Mouse (Mus musculus) intestine, embryonic 15.5 days (tissue): ENCODE data around the gene Plac9a. TPM values are rescaled to one million over a fixed set of nuclear protein-coding genes. Genes with fewer than 3 reads are reported as not detected.
A peak's percentile ranks its signal among the peaks of the same experiment; 100 is the strongest.
"Not testable (repeated sequence)": the region's sequence is repeated elsewhere in the genome, so short reads cannot be mapped to it uniquely, and the experiment has no call there.

Experiments used
- ATAC-seq: fragments of 200-750 bp; cut with Nextera tagmentation; 2 replicates; pipeline ENCODE4 v1.8.0; 2017; ENCODE audit warnings: moderate TSS enrichment, moderate library complexity
- H3K27ac ChIP-seq: fragments of 300-500 bp; sonication (generic); 2 replicates; pipeline ENCODE4 v1.5.1; 2015; ENCODE audit warnings: mild to moderate bottlenecking, inconsistent platforms
- H3K27me3 ChIP-seq: fragments of 300-500 bp; sonication (generic); replicated peaks from 2 replicates; pipeline ENCODE4 v1.6.1; 2015; ENCODE audit warnings: inconsistent platforms
- H3K36me3 ChIP-seq: fragments of 300-500 bp; sonication (generic); 2 replicates; pipeline ENCODE4 v1.6.1; 2015; ENCODE audit warnings: inconsistent platforms
- H3K4me1 ChIP-seq: fragments of 300-500 bp; sonication (generic); replicated peaks from 2 replicates; pipeline ENCODE4 v1.6.1; 2015; ENCODE audit warnings: inconsistent platforms
- H3K4me2 ChIP-seq: fragments of 300-500 bp; sonication (generic); replicated peaks from 2 replicates; pipeline ENCODE4 v1.6.1; 2015; ENCODE audit warnings: mild to moderate bottlenecking, inconsistent platforms
- H3K4me3 ChIP-seq: fragments of 300-500 bp; sonication (generic); replicated peaks from 2 replicates; pipeline ENCODE4 v1.5.1; 2015; ENCODE audit warnings: inconsistent platforms
- H3K9ac ChIP-seq: fragments of 300-500 bp; sonication (generic); 2 replicates; pipeline ENCODE4 v1.6.1; 2015; ENCODE audit warnings: inconsistent platforms
- H3K9me3 ChIP-seq: fragments of 300-500 bp; sonication (generic); 2 replicates; pipeline ENCODE4 v1.6.1; 2016; ENCODE audit warnings: inconsistent platforms
- WGBS: fragments of 180-500 bp; shearing (Covaris S2); methylation state at CpG from one replicate; pipeline ENCODE4 v1.1.7; 2015; 5-methylcytosine and 5-hydroxymethylcytosine counted together
- polyA plus RNA-seq: library from polyadenylated mRNA; unstranded; fragments of >200 nt; fragmentation: Nextera tagmentation; extraction: Ambion mirVana; gene quantifications from 2 replicates; pipeline ENCODE4 v1.2.1, GENCODE M21; 2015

The Plac9a gene
- polyA plus RNA-seq, 1 experiment from 2014 or later = not detected

DNA sequence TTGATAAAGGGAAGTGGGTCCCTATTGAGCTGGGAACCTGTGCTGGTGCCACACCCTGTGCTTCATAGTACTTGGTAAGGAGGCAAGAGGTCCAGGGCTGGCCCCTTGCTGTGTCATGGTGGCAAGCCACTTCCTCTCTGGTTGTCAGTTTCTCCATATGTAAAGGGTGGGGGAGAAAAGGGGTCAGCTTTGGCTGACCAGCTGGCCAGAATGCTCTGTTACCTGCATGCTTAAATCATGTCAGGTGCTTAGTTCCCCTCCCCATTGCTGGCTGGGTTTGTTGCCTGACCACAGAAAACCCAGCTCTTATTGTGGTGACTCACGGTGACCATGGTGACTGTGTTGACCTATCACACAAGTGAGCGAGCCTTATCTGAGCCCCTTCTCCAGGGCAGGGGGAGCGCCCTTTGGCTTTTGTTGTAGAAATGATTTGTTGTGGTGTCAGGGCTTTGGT is 45.7 kb downstream of the Plac9a start:
- peak; percentile 60 for ATAC-seq
- Histone ChIP-seq H3K4me1 (peaks cover 34% of the 10 kb centered on the region), H3K9ac (no peak overlapping the region), H3K4me2 (0 out of 2 replicates have a peak overlapping the region, but pooled peaks have one; percentile 11), H3K36me3 (no peaks in the 10 kb centered on the region), H3K4me3 (no peak overlapping the region), H3K9me3 (no peaks in the 10 kb centered on the region), H3K27me3 (no peaks in the 10 kb centered on the region), H3K27ac (no peak overlapping the region)
- WGBS = 52% methylated on average over 3 of the region's 3 CpGs

DNA sequence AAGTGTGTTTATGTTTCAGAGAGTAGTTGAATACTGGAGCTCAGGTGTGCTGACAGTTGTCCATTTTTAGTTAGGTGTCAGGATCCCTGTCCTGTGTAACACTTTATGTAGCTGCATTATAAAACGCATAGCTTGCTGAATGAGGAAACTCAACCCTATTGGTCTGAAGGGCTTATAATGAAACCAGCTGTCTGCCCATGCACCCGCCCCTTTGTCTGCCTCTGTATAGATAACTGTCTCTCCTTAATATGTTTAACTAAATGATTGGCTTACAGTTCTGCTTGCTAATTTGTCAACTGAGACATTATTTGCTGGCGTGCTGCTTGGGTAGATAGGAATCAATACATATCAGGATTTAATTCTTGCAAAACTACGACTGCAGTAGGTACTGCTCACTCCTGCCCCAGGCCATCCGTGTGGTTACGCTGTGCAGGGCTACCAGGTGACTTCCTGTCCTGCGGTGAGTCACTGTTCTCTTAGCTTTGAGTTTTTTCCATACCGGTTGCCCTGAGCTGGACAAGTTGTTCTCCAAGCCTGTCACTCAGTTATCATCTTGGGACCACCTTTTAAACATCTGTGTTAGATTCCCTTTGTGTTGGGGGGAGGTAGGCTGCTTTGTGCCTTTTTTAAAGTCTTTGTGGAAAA is 47.5 kb downstream of the Plac9a start:
- Histone ChIP-seq H3K4me3 (no peak overlapping the region), H3K27me3 (no peaks in the 10 kb centered on the region), H3K4me1 (peaks cover 34% of the 10 kb centered on the region), H3K27ac (no peak overlapping the region), H3K9me3 (no peaks in the 10 kb centered on the region), H3K9ac (no peak overlapping the region), H3K4me2 (no peak overlapping the region), H3K36me3 (no peaks in the 10 kb centered on the region)
- 41% methylated on average over 8 of the region's 8 CpGs for WGBS
- peak; percentile 34; the same call in 1 of the 2 replicates for ATAC-seq

DNA sequence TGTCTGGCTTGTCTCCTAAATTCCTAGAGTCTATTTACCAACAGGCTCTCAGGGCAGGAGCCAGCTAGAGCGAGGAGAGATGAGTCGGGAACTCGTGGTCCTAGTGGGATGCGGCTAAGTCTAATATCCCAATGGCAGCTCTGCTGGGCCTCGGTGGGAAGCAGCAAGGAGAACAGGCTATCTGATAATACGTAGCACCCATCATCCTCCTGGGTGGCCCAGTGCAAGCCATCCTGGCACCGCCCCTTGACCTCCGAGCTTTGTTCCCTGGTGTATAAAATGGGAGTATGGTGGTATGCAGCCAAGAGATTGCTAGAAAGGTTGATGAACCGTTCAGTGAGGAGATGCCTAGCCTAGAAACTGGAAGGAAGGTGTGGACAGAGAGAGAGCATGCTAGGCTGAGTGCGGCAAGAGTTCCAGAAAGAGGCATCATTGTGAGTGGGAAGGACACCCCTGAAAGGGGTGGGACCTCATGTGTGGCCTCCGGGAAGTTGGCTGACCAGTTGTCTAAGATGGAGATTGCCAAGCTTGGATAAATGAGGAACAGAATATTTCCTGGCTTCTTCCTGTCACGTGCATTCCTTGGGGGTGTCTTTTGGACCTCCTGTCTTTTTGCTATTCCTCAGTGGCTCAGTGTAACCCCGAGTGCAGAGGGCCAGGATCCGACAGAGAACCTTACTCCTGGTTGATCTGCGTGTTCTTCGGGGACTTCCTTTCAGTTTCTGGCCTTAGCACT is 49.0 kb downstream of the Plac9a start:
- WGBS = 88% methylated on average over 16 of the region's 16 CpGs
- no peak overlapping the region for H3K4me3 ChIP-seq
- no peaks in the 10 kb centered on the region for H3K36me3 ChIP-seq
- H3K4me1 ChIP-seq = peaks cover 34% of the 10 kb centered on the region
- no peak overlapping the region for H3K27ac ChIP-seq
- H3K4me2 ChIP-seq = no peak overlapping the region
- ATAC-seq = no peak
- H3K27me3 ChIP-seq = no peaks in the 10 kb centered on the region
- H3K9me3 ChIP-seq = no peaks in the 10 kb centered on the region
- no peak overlapping the region for H3K9ac ChIP-seq

DNA sequence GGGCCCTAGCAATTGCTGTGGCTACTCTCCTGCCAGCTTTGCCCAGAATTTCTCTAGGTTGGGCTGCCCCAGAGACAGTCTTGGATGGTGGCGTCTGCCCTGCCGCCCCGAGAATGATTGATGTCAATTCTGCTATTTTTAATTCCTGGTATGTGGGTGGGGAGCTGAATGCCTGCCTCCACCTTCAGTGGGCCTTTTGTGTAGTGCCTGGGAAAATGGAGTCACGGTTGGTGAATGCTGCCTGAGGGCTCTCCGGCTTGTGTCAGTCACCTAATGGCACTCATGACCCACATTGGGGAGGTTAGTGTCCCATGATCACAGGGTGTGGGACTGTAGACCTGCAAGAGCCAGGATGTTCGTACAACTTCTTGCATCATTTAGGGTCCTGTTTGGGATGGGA is 49.6 kb downstream of the Plac9a start:
- Histone ChIP-seq H3K9ac (no peak overlapping the region), H3K4me1 (peaks cover 34% of the 10 kb centered on the region), H3K4me3 (no peak overlapping the region), H3K36me3 (no peaks in the 10 kb centered on the region), H3K27me3 (no peaks in the 10 kb centered on the region), H3K27ac (no peak overlapping the region), H3K4me2 (no peak overlapping the region), H3K9me3 (no peaks in the 10 kb centered on the region)
- WGBS = 71% methylated on average over 6 of the region's 6 CpGs
- ATAC-seq = no peak

DNA sequence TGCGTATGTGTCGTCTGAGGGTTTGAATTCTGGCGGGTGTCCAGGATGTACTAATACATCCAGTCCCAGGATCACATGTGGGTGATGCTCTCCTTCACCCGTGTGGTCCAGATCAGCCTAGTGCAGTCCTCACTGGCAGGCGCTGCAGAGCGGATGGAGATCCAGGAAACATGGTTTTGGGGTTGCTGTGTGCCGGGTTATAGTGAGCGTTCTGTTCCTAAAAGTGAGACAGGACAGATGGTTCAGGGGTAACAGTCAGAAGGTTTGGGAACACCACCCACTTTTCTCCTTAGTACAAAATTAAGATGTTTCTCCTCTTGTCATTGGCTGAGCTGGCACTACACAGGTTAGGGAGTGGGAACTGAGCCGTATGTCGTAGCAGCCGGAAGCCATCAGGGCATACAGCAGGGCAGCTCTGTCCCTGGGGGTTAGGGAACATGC is 50.8 kb downstream of the Plac9a start:
- H3K36me3 ChIP-seq = no peaks in the 10 kb centered on the region
- H3K27me3 ChIP-seq = no peaks in the 10 kb centered on the region
- H3K4me3 ChIP-seq = no peak overlapping the region
- no peak for ATAC-seq
- H3K9ac ChIP-seq = no peak overlapping the region
- peaks cover 28% of the 10 kb centered on the region for H3K4me1 ChIP-seq
- WGBS = 73% methylated on average over 11 of the region's 11 CpGs
- H3K9me3 ChIP-seq = no peaks in the 10 kb centered on the region
- H3K4me2 ChIP-seq = no peak overlapping the region
- H3K27ac ChIP-seq = no peak overlapping the region

DNA sequence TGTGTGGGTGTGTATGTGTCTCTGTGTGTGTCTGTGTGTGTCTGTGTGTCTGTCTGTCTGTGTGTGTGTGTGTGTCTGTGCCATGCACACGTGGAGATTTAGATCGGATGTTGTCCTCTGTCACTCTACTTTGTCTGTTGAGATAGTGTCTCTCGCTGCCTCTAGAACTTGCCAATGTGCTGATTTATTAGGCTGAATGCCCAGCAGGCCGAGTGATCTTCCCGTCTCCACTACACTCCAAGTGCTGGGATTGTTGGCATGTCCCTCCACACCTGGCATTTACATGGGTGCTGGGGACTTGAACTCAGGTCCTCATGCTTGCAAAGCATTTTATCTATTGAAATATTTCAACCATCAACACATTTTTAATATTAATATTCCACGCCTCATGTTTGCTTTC is 51.7 kb downstream of the Plac9a start:
- no peak overlapping the region for H3K27ac ChIP-seq
- peaks cover 30% of the 10 kb centered on the region for H3K4me1 ChIP-seq
- H3K9me3 ChIP-seq = no peaks in the 10 kb centered on the region
- no peak overlapping the region for H3K4me3 ChIP-seq
- H3K9ac ChIP-seq = no peak overlapping the region
- ATAC-seq = no peak
- H3K4me2 ChIP-seq = no peak overlapping the region
- 77% methylated on average over 6 of the region's 6 CpGs for WGBS
- H3K27me3 ChIP-seq = no peaks in the 10 kb centered on the region
- no peaks in the 10 kb centered on the region for H3K36me3 ChIP-seq

DNA sequence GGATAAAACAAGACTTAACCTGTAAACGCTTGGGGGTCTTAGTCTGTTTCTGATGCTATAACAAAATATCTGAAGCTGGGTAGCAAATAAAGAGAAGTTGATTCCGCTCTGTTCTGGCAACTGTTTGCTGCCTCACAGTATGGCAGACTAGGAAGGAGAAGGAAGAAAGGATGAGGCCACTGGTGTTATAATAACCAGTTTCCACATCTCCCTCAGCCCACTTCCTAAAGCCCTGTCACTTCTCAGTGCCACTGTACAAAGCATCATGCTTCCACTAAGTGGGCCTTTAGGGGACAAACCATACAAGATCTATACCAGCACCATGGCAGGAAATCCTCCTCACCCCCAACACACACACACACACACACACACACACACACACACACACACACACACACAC is 52.5 kb downstream of the Plac9a start:
- no peaks in the 10 kb centered on the region for H3K27me3 ChIP-seq
- no peak overlapping the region for H3K9ac ChIP-seq
- peaks cover 27% of the 10 kb centered on the region for H3K4me1 ChIP-seq
- H3K36me3 ChIP-seq = no peaks in the 10 kb centered on the region
- H3K27ac ChIP-seq = no peak overlapping the region
- WGBS = 91% methylated on average over 2 of the region's 2 CpGs
- no peaks in the 10 kb centered on the region for H3K9me3 ChIP-seq
- no peak overlapping the region for H3K4me3 ChIP-seq
- no peak for ATAC-seq
- no peak overlapping the region for H3K4me2 ChIP-seq

DNA sequence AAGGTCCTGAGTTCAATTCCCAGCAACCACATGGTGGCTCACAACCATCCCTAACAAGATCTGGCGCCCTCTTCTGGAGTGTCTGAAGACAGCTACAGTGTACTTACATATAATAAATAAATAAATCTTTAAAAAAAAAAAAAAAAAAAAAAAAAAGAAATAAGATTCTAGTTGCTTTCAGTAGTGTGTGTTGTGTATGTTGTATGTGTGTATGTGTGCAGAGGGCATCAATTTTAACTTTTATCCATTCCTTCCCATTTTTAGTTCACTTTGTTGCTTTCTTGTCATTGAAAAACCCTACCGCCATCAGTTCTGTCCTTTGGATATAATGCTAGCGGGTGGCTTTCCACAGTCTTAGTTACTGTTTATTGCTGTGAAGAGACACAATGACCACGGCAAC is 54.2 kb downstream of the Plac9a start:
- 92% methylated on average over 3 of the region's 4 CpGs for WGBS
- not testable (repeated sequence) for H3K27me3 ChIP-seq, H3K9ac ChIP-seq, H3K27ac ChIP-seq, H3K4me2 ChIP-seq, ATAC-seq, H3K9me3 ChIP-seq, H3K4me3 ChIP-seq, H3K36me3 ChIP-seq
- peaks cover 19% of the 10 kb centered on the region for H3K4me1 ChIP-seq

DNA sequence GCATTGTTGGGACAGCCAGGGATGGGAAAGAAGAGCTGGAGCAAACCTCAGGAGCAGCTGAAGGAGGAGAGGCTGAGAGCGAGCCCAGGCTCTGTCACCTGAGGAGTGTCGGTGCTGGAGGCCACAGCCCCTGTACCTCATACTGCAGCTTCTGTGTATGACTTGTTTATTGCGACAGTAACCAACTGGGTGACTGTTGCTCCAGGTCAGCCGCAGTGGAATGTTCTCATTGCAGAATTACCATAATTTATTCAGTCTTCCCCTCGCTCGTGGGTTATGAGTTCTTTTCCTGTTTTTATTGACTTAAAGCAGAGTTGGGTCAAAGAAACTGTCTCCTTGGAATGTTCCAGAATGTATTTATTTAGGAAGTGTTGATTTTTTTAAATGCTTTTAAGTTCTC is 54.7 kb downstream of the Plac9a start:
- Histone ChIP-seq H3K4me3 (no peak overlapping the region), H3K9ac (no peak overlapping the region), H3K4me1 (peaks cover 18% of the 10 kb centered on the region), H3K4me2 (no peak overlapping the region), H3K9me3 (no peaks in the 10 kb centered on the region), H3K27ac (no peak overlapping the region), H3K36me3 (no peaks in the 10 kb centered on the region), H3K27me3 (no peaks in the 10 kb centered on the region)
- no peak for ATAC-seq
- WGBS = 73% methylated on average over 6 of the region's 6 CpGs

DNA sequence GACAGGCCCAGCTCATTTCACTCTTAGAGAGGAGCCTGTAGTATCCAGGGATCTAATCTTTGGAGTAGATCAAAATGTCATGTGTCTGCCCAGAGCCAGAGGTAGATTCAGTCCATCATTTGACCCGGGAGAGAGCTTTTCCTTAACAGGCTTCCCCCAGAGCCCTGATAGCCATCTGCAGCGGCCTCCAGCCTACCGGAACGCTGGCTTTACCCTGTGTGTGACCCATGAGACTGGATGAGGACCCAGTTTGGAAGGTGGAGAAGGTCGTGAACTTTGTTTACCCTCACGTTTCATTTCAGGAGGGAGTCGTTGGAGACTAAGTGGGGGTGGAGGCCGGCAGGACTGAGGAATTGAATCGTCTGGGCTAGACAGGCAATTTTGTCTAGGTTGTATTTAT is 55.2 kb downstream of the Plac9a start:
- H3K9ac ChIP-seq = no peak overlapping the region
- H3K36me3 ChIP-seq = no peaks in the 10 kb centered on the region
- no peaks in the 10 kb centered on the region for H3K9me3 ChIP-seq
- no peak overlapping the region for H3K4me3 ChIP-seq
- no peak overlapping the region for H3K27ac ChIP-seq
- 27% methylated on average over 9 of the region's 9 CpGs for WGBS
- no peak overlapping the region for H3K4me2 ChIP-seq
- H3K4me1 ChIP-seq = peaks cover 16% of the 10 kb centered on the region
- H3K27me3 ChIP-seq = no peaks in the 10 kb centered on the region
- ATAC-seq = no peak

DNA sequence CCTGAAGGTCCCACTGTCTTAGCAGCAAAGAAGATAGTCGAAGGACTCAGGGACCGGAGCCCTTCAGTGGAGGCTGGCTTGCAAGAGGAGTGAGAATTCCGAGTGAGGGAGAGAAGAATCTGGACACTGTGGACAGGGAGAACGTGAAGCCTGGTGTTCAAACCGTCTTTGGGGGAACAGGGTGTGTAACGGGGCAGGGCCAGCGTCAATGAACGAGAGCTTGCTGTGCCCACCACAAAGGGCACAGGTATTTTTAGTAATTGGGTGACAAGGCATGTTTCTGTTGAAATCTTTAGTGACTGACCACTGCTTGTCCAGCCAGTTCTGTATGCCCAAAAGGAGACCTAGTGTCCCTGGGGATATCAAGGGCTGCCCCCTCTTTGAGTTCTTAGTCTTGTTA is 56.4 kb downstream of the Plac9a start:
- no peaks in the 10 kb centered on the region for H3K36me3 ChIP-seq
- no peaks in the 10 kb centered on the region for H3K27me3 ChIP-seq
- H3K9ac ChIP-seq = no peak overlapping the region
- H3K27ac ChIP-seq = 0 out of 2 replicates have a peak overlapping the region, but pooled peaks have one; percentile 7
- ATAC-seq = no peak
- no peaks in the 10 kb centered on the region for H3K9me3 ChIP-seq
- peak overlapping the region; percentile 20 for H3K4me2 ChIP-seq
- WGBS = 67% methylated on average over 8 of the region's 8 CpGs
- H3K4me1 ChIP-seq = peaks cover 16% of the 10 kb centered on the region
- H3K4me3 ChIP-seq = no peak overlapping the region

DNA sequence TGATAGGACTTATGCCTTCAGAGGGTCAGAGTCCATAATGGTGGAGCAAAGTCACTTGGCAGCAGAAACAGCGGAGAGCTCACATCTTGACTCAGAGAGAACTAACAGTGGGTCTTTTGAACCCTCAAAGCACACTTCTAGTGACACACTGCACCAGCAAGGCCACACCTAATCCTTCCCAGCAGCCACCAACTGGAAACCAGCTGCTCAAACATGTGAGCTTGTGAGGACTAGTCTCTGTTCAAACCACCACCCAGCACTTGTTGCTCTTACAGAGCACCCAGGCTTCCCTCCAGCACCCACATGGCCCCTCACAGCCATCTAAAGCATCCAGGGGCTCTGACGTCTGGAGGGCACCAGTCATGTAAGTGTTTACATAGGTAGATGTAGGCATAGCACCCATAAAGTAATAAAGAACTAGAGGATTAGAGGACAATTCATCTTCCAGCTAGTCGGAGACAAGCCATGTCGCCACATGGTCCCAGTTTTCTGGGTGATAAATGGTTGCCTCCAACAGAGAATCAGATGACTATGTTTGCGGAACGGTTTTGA is 57.0 kb downstream of the Plac9a start:
- WGBS = 49% methylated on average over 6 of the region's 6 CpGs
- Histone ChIP-seq H3K9me3 (no peaks in the 10 kb centered on the region), H3K27me3 (no peaks in the 10 kb centered on the region), H3K9ac (no peak overlapping the region), H3K36me3 (no peaks in the 10 kb centered on the region), H3K4me2 (no peak overlapping the region), H3K27ac (peak overlapping the region; percentile 52; the same call in 1 of the 2 replicates), H3K4me3 (no peak overlapping the region), H3K4me1 (peaks cover 16% of the 10 kb centered on the region)
- ATAC-seq = peak; percentile 67
